Mouse (Mus musculus) ES-E14 (cell line): ENCODE measurements around the gene Ptp4a2.

Experiments used
- HCFC1 ChIP-seq: IDR thresholded peaks from 2 replicates; pipeline ENCODE4 v1.6.1; 2012; ENCODE audit warnings: low read length, inconsistent platforms, borderline replicate concordance; ENCODE audit not compliant: insufficient read depth
- ZC3H11A ChIP-seq: IDR thresholded peaks from 2 replicates; pipeline ENCODE4 v1.6.1; 2012; ENCODE audit warnings: low read depth, mild to moderate bottlenecking, inconsistent platforms, low read length, borderline replicate concordance

DNA sequence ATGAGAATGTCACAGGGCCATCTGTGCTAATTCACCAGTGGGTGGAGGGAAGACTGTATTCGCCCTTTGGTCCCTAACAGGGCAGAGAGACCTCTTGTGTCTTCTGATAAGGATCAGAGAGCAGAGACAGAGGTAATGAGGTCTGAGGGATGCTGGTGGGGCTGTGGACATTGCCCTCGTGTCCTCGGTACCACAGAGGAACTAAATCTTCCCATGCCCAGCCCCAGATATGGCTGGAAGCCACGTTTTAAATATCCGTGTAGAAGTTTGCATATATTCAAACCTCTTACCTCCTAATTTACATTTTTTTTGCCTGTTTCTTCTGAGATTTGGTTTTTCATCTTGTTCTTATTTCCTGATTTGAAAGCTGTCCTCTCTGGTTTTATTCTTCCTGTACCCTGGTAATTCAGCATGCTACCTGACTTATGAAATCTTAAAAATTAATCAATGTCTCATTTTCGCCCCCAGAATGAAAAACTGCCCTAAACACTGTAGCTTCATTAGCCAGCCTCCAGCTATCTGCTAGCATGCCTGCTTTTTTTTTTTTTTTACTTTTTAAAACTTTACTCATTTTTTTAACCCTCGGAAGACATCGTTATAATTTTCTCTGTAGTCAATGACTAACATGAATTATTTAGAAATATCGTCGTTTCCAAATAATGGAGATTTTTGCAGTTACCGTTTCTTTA lies 67.1 kb downstream of the Ptp4a2 start:
- TF ChIP-seq HCFC1 (no peak), ZC3H11A (no peak)
